Mouse (Mus musculus): Measurements from ENCODE around the gene Rplp1. TPM values are rescaled to one million over a fixed set of nuclear protein-coding genes. Genes with fewer than 3 reads are reported as not detected.

The Rplp1 gene
- total and polyA plus RNA-seq, 2 experiments from 2014 or later: 995 to 3,281 TPM

GRCm38 (mm10) chr9:61895014-61895413 lies 19.3 kb downstream of the Rplp1 start:
- WGBS: 78% methylated on average over 8 of the region's 8 CpGs
- no peak overlapping the region for H3K27ac ChIP-seq (ENCODE audit: low read depth, low read length)
- H3K27me3 ChIP-seq (ENCODE audit: insufficient read depth, low read length): 0 out of 2 replicates have a peak, but pooled peaks cover 4% of the 10 kb centered on the region

GRCm38 (mm10) chr9:61889855-61890254 lies 24.5 kb downstream of the Rplp1 start:
- no peak overlapping the region for H3K27ac ChIP-seq (ENCODE audit: low read depth, low read length)

More at GRCm38 (mm10) chr9:61895014-61895413, 19.3 kb downstream of the Rplp1 start:
- no peak overlapping the region for H3K4me3 ChIP-seq (ENCODE audit: low read depth, low read length)
- H3K36me3 ChIP-seq (ENCODE audit: insufficient read depth): no peaks in the 10 kb centered on the region
- ATAC-seq (no peak), DNase-seq (no peak)
- no peaks in the 10 kb centered on the region for H3K4me1 ChIP-seq (ENCODE audit: insufficient read depth)
- TF ChIP-seq CTCF (IDR thresholded peaks at IDR 0.05; ENCODE audit: low read depth): no peak
- H3K9me3 ChIP-seq (ENCODE audit: low read length): no peaks in the 10 kb centered on the region
- H3K9ac ChIP-seq: no peak overlapping the region
- no peak overlapping the region for H3K4me2 ChIP-seq (ENCODE audit: low read depth)

GRCm38 (mm10) chr9:61887661-61888379 lies 26.5 kb downstream of the Rplp1 start:
- DNase-seq (peak; percentile 66), ATAC-seq (no peak)
- Histone ChIP-seq H3K4me3 (ENCODE audit: low read depth, low read length) (no peak overlapping the region), H3K4me2 (ENCODE audit: low read depth) (no peak overlapping the region), H3K36me3 (ENCODE audit: insufficient read depth) (no peaks in the 10 kb centered on the region), H3K9me3 (ENCODE audit: low read length) (no peaks in the 10 kb centered on the region), H3K4me1 (ENCODE audit: insufficient read depth) (0 out of 2 replicates have a peak, but pooled peaks cover 5% of the 10 kb centered on the region), H3K9ac (no peak overlapping the region), H3K27me3 (ENCODE audit: insufficient read depth, low read length) (no peaks in the 10 kb centered on the region), H3K27ac (ENCODE audit: low read depth, low read length) (no peak overlapping the region)
- no peak for TF ChIP-seq CTCF (IDR thresholded peaks at IDR 0.05; ENCODE audit: low read depth)
- WGBS: 39% methylated on average over 11 of the region's 11 CpGs

More at GRCm38 (mm10) chr9:61889855-61890254, 24.5 kb downstream of the Rplp1 start:
- ATAC-seq (0 out of 2 replicates have a peak, but pooled peaks have one; percentile 20), DNase-seq (no peak)
- no peaks in the 10 kb centered on the region for H3K27me3 ChIP-seq (ENCODE audit: insufficient read depth, low read length)
- 26% methylated on average over 8 of the region's 8 CpGs for WGBS
- 0 out of 2 replicates have a peak, but pooled peaks cover 5% of the 10 kb centered on the region for H3K4me1 ChIP-seq (ENCODE audit: insufficient read depth)
- H3K4me2 ChIP-seq (ENCODE audit: low read depth): no peak overlapping the region
- no peak overlapping the region for H3K9ac ChIP-seq
- no peaks in the 10 kb centered on the region for H3K9me3 ChIP-seq (ENCODE audit: low read length)
- TF ChIP-seq CTCF (IDR thresholded peaks at IDR 0.05; ENCODE audit: low read depth): no peak
- no peaks in the 10 kb centered on the region for H3K36me3 ChIP-seq (ENCODE audit: insufficient read depth)
- H3K4me3 ChIP-seq (ENCODE audit: low read depth, low read length): no peak overlapping the region

GRCm38 (mm10) chr9:61885964-61886363 lies 28.4 kb downstream of the Rplp1 start:
- WGBS: 90% methylated on average over 7 of the region's 7 CpGs

GRCm38 (mm10) chr9:61884936-61885335 lies 29.4 kb downstream of the Rplp1 start:
- TF ChIP-seq CTCF (IDR thresholded peaks at IDR 0.05; ENCODE audit: low read depth): no peak
- H3K27me3 ChIP-seq (ENCODE audit: insufficient read depth, low read length): no peaks in the 10 kb centered on the region
- H3K27ac ChIP-seq (ENCODE audit: low read depth, low read length): no peak overlapping the region
- no peaks in the 10 kb centered on the region for H3K9me3 ChIP-seq (ENCODE audit: low read length)
- no peaks in the 10 kb centered on the region for H3K36me3 ChIP-seq (ENCODE audit: insufficient read depth)
- H3K4me3 ChIP-seq (ENCODE audit: low read depth, low read length): no peak overlapping the region
- DNase-seq: no peak
- 39% methylated on average over 13 of the region's 13 CpGs for WGBS
- 0 out of 2 replicates have a peak, but pooled peaks cover 5% of the 10 kb centered on the region for H3K4me1 ChIP-seq (ENCODE audit: insufficient read depth)
- H3K4me2 ChIP-seq (ENCODE audit: low read depth): no peak overlapping the region
- ATAC-seq: no peak
- H3K9ac ChIP-seq: no peak overlapping the region

More at GRCm38 (mm10) chr9:61885964-61886363, 28.4 kb downstream of the Rplp1 start:
- no peaks in the 10 kb centered on the region for H3K36me3 ChIP-seq (ENCODE audit: insufficient read depth)
- no peak overlapping the region for H3K9ac ChIP-seq
- H3K4me1 ChIP-seq (ENCODE audit: insufficient read depth): 0 out of 2 replicates have a peak, but pooled peaks cover 5% of the 10 kb centered on the region
- no peak overlapping the region for H3K4me3 ChIP-seq (ENCODE audit: low read depth, low read length)
- no peak overlapping the region for H3K27ac ChIP-seq (ENCODE audit: low read depth, low read length)
- no peak for TF ChIP-seq CTCF (IDR thresholded peaks at IDR 0.05; ENCODE audit: low read depth)
- H3K4me2 ChIP-seq (ENCODE audit: low read depth): no peak overlapping the region
- no peaks in the 10 kb centered on the region for H3K9me3 ChIP-seq (ENCODE audit: low read length)
- no peaks in the 10 kb centered on the region for H3K27me3 ChIP-seq (ENCODE audit: insufficient read depth, low read length)
- DNase-seq: no peak
- ATAC-seq: no peak

GRCm38 (mm10) chr9:61884375-61884774 lies 30.0 kb downstream of the Rplp1 start:
- H3K9me3 ChIP-seq (ENCODE audit: low read length): no peaks in the 10 kb centered on the region
- 60% methylated on average over 7 of the region's 7 CpGs for WGBS
- DNase-seq (no peak), ATAC-seq (peak; percentile 36; the same call in 1 of the 2 replicates)
- H3K4me1 ChIP-seq (ENCODE audit: insufficient read depth): 0 out of 2 replicates have a peak, but pooled peaks cover 5% of the 10 kb centered on the region
- peak overlapping the region; percentile 35; the same call in 1 of the 2 replicates for H3K27ac ChIP-seq (ENCODE audit: low read depth, low read length)
- H3K4me3 ChIP-seq (ENCODE audit: low read depth, low read length): no peak overlapping the region
- TF ChIP-seq CTCF (IDR thresholded peaks at IDR 0.05; ENCODE audit: low read depth): no peak
- no peaks in the 10 kb centered on the region for H3K27me3 ChIP-seq (ENCODE audit: insufficient read depth, low read length)
- no peak overlapping the region for H3K9ac ChIP-seq
- no peak overlapping the region for H3K4me2 ChIP-seq (ENCODE audit: low read depth)
- no peaks in the 10 kb centered on the region for H3K36me3 ChIP-seq (ENCODE audit: insufficient read depth)

- 0 out of 2 replicates have a peak, but pooled peaks cover 4% of the 10 kb centered on the region for H3K4me1 ChIP-seq (ENCODE audit: insufficient read depth)
- no peak overlapping the region for H3K4me3 ChIP-seq (ENCODE audit: low read depth, low read length)
- H3K27me3 ChIP-seq (ENCODE audit: insufficient read depth, low read length): no peaks in the 10 kb centered on the region
- H3K36me3 ChIP-seq (ENCODE audit: insufficient read depth): no peaks in the 10 kb centered on the region
- no peak for TF ChIP-seq CTCF (IDR thresholded peaks at IDR 0.05; ENCODE audit: low read depth)
- no peak overlapping the region for H3K9ac ChIP-seq
- no peak overlapping the region for H3K4me2 ChIP-seq (ENCODE audit: low read depth)
- 85% methylated on average over 3 of the region's 3 CpGs for WGBS
- H3K27ac ChIP-seq (ENCODE audit: low read depth, low read length): no peak overlapping the region
- ATAC-seq: no peak
- DNase-seq: no peak
- H3K9me3 ChIP-seq (ENCODE audit: low read length): no peaks in the 10 kb centered on the region
Observed at GRCm38 (mm10) chr9:61882179-61882578, 32.2 kb downstream of the Rplp1 start.

All from forebrain, postnatal 0 days (tissue).